In genomic region chr1:83181418-83181817, GRCm38 (mm10) we compare ENCODE assay signal across 13 mouse cellular contexts. TPM values are rescaled to one million over a fixed set of nuclear protein-coding genes. Genes with fewer than 3 reads are reported as not detected.
DNase-seq lines count a peak whose midpoint lies in the region; ATAC-seq and TF ChIP-seq lines count a peak whose summit lies in the region.
"Had no signal": no experiment of that assay in that cellular context is flagged by ENCODE, and none has a peak within 500 bp of the region (broad histone marks: within the 10 kb centered on the region; RNA-seq: fewer than 3 reads in every experiment).

No protein-coding gene starts in this region.

- TF ChIP-seq CTCF in hindbrain, postnatal 0 days (IDR thresholded peaks at IDR 0.05; ENCODE audit: low read depth): peak; percentile 70

- H3K4me3 ChIP-seq in forebrain, embryonic 13.5 days: no peak overlapping the region
- no peak overlapping the region for H3K4me3 ChIP-seq in forebrain, embryonic 11.5 days (ENCODE audit: low read depth, low read length)
- no peak overlapping the region for H3K4me3 ChIP-seq in limb, embryonic 14.5 days (replicated peaks; ENCODE audit: low read length)
- H3K4me3 ChIP-seq in limb, embryonic 10.5 days: no peak overlapping the region
- no peak overlapping the region for H3K4me3 ChIP-seq in hindbrain, postnatal 0 days (ENCODE audit: low read length)
- H3K4me3 ChIP-seq: heart, embryonic 13.5 days; lung, embryonic 15.5 days; neural tube, embryonic 12.5 days had no signal

- no peak overlapping the region for H3K27ac ChIP-seq in forebrain, embryonic 13.5 days
- H3K27ac ChIP-seq in forebrain, embryonic 11.5 days (ENCODE audit: low read depth, low read length): no peak overlapping the region
- H3K27ac ChIP-seq in limb, embryonic 14.5 days (replicated peaks; ENCODE audit: low read depth, low read length): no peak overlapping the region
- H3K27ac ChIP-seq in limb, embryonic 10.5 days: no peak overlapping the region
- no peak overlapping the region for H3K27ac ChIP-seq in hindbrain, postnatal 0 days
- H3K27ac ChIP-seq: heart, embryonic 13.5 days; lung, embryonic 15.5 days; neural tube, embryonic 12.5 days had no signal

- 76% methylated on average over 4 of the region's 4 CpGs for WGBS in forebrain, embryonic 13.5 days
- WGBS in forebrain, embryonic 11.5 days: 79% methylated on average over 4 of the region's 4 CpGs
- WGBS in limb, embryonic 14.5 days: 68% methylated on average over 4 of the region's 4 CpGs
- WGBS in limb, embryonic 10.5 days: 77% methylated on average over 4 of the region's 4 CpGs
- 63% methylated on average over 4 of the region's 4 CpGs for WGBS in hindbrain, postnatal 0 days

- H3K9me3 ChIP-seq in forebrain, embryonic 13.5 days (replicated peaks): no peaks in the 10 kb centered on the region
- no peaks in the 10 kb centered on the region for H3K9me3 ChIP-seq in forebrain, embryonic 11.5 days (ENCODE audit: control insufficient read depth, low read length)
- no peaks in the 10 kb centered on the region for H3K9me3 ChIP-seq in limb, embryonic 14.5 days (ENCODE audit: control insufficient read depth, low read length)
- H3K9me3 ChIP-seq in limb, embryonic 10.5 days (replicated peaks): no peaks in the 10 kb centered on the region
- H3K9me3 ChIP-seq in hindbrain, postnatal 0 days (ENCODE audit: low read length): no peaks in the 10 kb centered on the region
- H3K9me3 ChIP-seq: heart, embryonic 13.5 days; lung, embryonic 15.5 days; neural tube, embryonic 12.5 days had no signal

- no peaks in the 10 kb centered on the region for H3K27me3 ChIP-seq in forebrain, embryonic 13.5 days
- H3K27me3 ChIP-seq in forebrain, embryonic 11.5 days (ENCODE audit: control insufficient read depth, insufficient read depth, low read length): no peaks in the 10 kb centered on the region
- no peaks in the 10 kb centered on the region for H3K27me3 ChIP-seq in limb, embryonic 14.5 days (ENCODE audit: control insufficient read depth, insufficient read depth, low read length)
- no peaks in the 10 kb centered on the region for H3K27me3 ChIP-seq in limb, embryonic 10.5 days (ENCODE audit: low read depth, poor library complexity, severe bottlenecking)
- H3K27me3 ChIP-seq in hindbrain, postnatal 0 days (ENCODE audit: insufficient read depth, low read length): no peaks in the 10 kb centered on the region
- H3K27me3 ChIP-seq: heart, embryonic 13.5 days; lung, embryonic 15.5 days; neural tube, embryonic 12.5 days had no signal

- no peaks in the 10 kb centered on the region for H3K4me1 ChIP-seq in forebrain, embryonic 13.5 days
- H3K4me1 ChIP-seq in forebrain, embryonic 11.5 days (replicated peaks; ENCODE audit: control insufficient read depth, insufficient read depth, low read length): no peaks in the 10 kb centered on the region
- no peaks in the 10 kb centered on the region for H3K4me1 ChIP-seq in limb, embryonic 14.5 days (ENCODE audit: control insufficient read depth, insufficient read depth, low read length)
- no peaks in the 10 kb centered on the region for H3K4me1 ChIP-seq in limb, embryonic 10.5 days
- H3K4me1 ChIP-seq in hindbrain, postnatal 0 days (ENCODE audit: insufficient read depth, low read length): no peaks in the 10 kb centered on the region
- H3K4me1 ChIP-seq: heart, embryonic 13.5 days; lung, embryonic 15.5 days; neural tube, embryonic 12.5 days had no signal

- no peaks in the 10 kb centered on the region for H3K36me3 ChIP-seq in forebrain, embryonic 13.5 days (ENCODE audit: poor library complexity, severe bottlenecking)
- no peaks in the 10 kb centered on the region for H3K36me3 ChIP-seq in forebrain, embryonic 11.5 days (ENCODE audit: control insufficient read depth, insufficient read depth, low read length)
- H3K36me3 ChIP-seq in limb, embryonic 14.5 days (ENCODE audit: control insufficient read depth, insufficient read depth, low read length): no peaks in the 10 kb centered on the region
- H3K36me3 ChIP-seq in limb, embryonic 10.5 days: no peaks in the 10 kb centered on the region
- H3K36me3 ChIP-seq in hindbrain, postnatal 0 days (ENCODE audit: insufficient read depth, low read length): no peaks in the 10 kb centered on the region
- H3K36me3 ChIP-seq: heart, embryonic 13.5 days; lung, embryonic 15.5 days; neural tube, embryonic 12.5 days had no signal

- TF ChIP-seq POLR2A in limb, embryonic 14.5 days (IDR thresholded peaks at IDR 0.05; ENCODE audit: borderline replicate concordance, extremely low read depth, insufficient read depth, insufficient read length): no peak

- no peak overlapping the region for H3K4me2 ChIP-seq in forebrain, embryonic 13.5 days
- H3K4me2 ChIP-seq in forebrain, embryonic 11.5 days (ENCODE audit: low read depth, low read length, severe bottlenecking): no peak overlapping the region
- H3K4me2 ChIP-seq in limb, embryonic 14.5 days (replicated peaks; ENCODE audit: low read depth, low read length, severe bottlenecking): no peak overlapping the region
- H3K4me2 ChIP-seq in hindbrain, postnatal 0 days (ENCODE audit: low read depth, low read length): no peak overlapping the region
- H3K4me2 ChIP-seq: heart, embryonic 13.5 days; lung, embryonic 15.5 days; neural tube, embryonic 12.5 days had no signal

- ATAC-seq in forebrain, embryonic 13.5 days: peak; percentile 59
- no peak for ATAC-seq in forebrain, embryonic 11.5 days (replicated peaks; ENCODE audit: low FRiP score)
- ATAC-seq in limb, embryonic 14.5 days (ENCODE audit: low FRiP score, low read depth): no peak
- ATAC-seq in hindbrain, postnatal 0 days: 0 out of 2 replicates have a peak, but pooled peaks have one; percentile 64
- ATAC-seq: activated CD4-positive, CD25-positive, alpha-beta regulatory T cell, adult 4 months had no signal

- H3K9ac ChIP-seq in forebrain, embryonic 13.5 days: no peak overlapping the region
- no peak overlapping the region for H3K9ac ChIP-seq in forebrain, embryonic 11.5 days (ENCODE audit: low read length)
- no peak overlapping the region for H3K9ac ChIP-seq in limb, embryonic 14.5 days (ENCODE audit: low read depth, low read length, severe bottlenecking)
- H3K9ac ChIP-seq in hindbrain, postnatal 0 days (replicated peaks; ENCODE audit: low read length): no peak overlapping the region
- H3K9ac ChIP-seq: heart, embryonic 13.5 days; lung, embryonic 15.5 days; neural tube, embryonic 12.5 days had no signal

- no peak for DNase-seq in forebrain, embryonic 11.5 days (ENCODE audit: low spot score)
- peak; percentile 42 for DNase-seq in limb, embryonic 14.5 days (ENCODE audit: low spot score)
- DNase-seq in limb, embryonic 10.5 days (ENCODE audit: low spot score): no peak
- peak; percentile 51 for DNase-seq in cerebellum, adult 8-10 months
- DNase-seq in hindbrain, postnatal 0 days (ENCODE audit: low spot score): peak; percentile 83
- DNase-seq in testis, postnatal 10 days (ENCODE audit: low spot score): no peak
- no peak for DNase-seq in thymus, postnatal 0 days (ENCODE audit: low spot score)

RNA-seq across cellular contexts. Expression of gene Daw1, which starts 21.9 kb away (rescaled TPM):
- 0.54 and 0.89 TPM in 2 replicates for polyA plus RNA-seq in forebrain, embryonic 13.5 days (2015; fragmentation: Nextera tagmentation; extraction: Ambion mirVana)
- 0.21 and 0.59 TPM in 2 replicates for polyA plus RNA-seq in forebrain, embryonic 11.5 days (2014; fragmentation: Nextera tagmentation; extraction: Ambion mirVana)
- polyA plus RNA-seq in limb, embryonic 14.5 days (2012; rRNA removed): 0.36 and 0.45 TPM in 2 replicates
- 0.18 and 0.29 TPM in 2 replicates for polyA plus RNA-seq in limb, embryonic 14.5 days (2014; fragmentation: Nextera tagmentation; extraction: Ambion mirVana)
- not detected in 2 replicates for polyA plus RNA-seq in limb, embryonic 10.5 days (2016; fragmentation: Nextera tagmentation; extraction: Ambion mirVana)
- 0.94 and 1.5 TPM in 2 replicates for total RNA-seq in hindbrain, postnatal 0 days (2014; rRNA removed)
- 1.5 and 2.3 TPM in 2 replicates for polyA plus RNA-seq in hindbrain, postnatal 0 days (2015; fragmentation: Nextera tagmentation; extraction: Ambion mirVana)
- polyA plus RNA-seq in thymus, postnatal 0 days (2015; fragmentation: Nextera tagmentation; extraction: Ambion mirVana): 0.08 TPM in 1 of 2 replicates, not detected in the other
- polyA plus RNA-seq: C2C12; heart, embryonic 13.5 days; neural tube, embryonic 12.5 days had no signal

Comparison
In these comparisons a context has a peak if more than half of its experiments do, and no peak if none do; other contexts are left out.
1. ATAC-seq: peak in forebrain, embryonic 13.5 days (single experiment) and hindbrain, postnatal 0 days (single experiment); none in forebrain, embryonic 11.5 days (single experiment) and limb, embryonic 14.5 days (single experiment).
2. DNase-seq: peak in limb, embryonic 14.5 days (single experiment), cerebellum, adult 8-10 months (single experiment) and hindbrain, postnatal 0 days (single experiment); none in forebrain, embryonic 11.5 days (single experiment), limb, embryonic 10.5 days (single experiment), testis, postnatal 10 days (single experiment) and thymus, postnatal 0 days (single experiment).